Mouse (Mus musculus) liver, embryonic 14.5 days (tissue): ENCODE results near the gene Rnf5.

ENCODE experiments used
- CTCF ChIP-seq: IDR thresholded peaks from 2 replicates; pipeline ENCODE4 v1.5.1; 2016; ENCODE audit warnings: antibody characterized with exemption, low read depth, control low read depth
- EP300 ChIP-seq: IDR thresholded peaks from 2 replicates; pipeline ENCODE4 v1.6.1; 2016; ENCODE audit warnings: antibody characterized with exemption, low read depth

DNA sequence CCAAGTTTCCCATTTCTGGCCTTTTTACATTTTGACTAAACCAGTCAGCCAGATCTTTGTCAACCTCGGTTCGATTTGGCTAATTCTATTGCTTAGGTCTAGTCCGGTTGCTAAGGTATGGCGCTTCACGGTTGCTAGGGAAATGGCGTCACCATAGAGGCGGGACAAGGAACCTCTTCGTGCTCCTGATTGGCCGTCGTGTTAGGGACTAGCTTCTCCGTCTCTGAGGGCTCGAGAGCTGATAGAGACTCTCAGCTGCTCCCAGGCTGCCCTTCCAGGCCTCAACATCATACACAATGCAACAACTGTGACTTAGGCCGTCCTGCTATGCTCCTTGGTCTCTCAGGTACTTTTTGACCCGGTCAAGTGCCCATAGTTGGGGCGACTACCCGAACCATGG lies 41.1 kb upstream of the Rnf5 start, which contains the start of gene Fkbpl:
- no peak for TF ChIP-seq CTCF
- no peak for TF ChIP-seq EP300
